Mouse (Mus musculus) hindlimb bud, embryonic 11.5 days (tissue): Measurements from ENCODE around the gene Polr3f.

Experiments used
- DNase-seq: peaks from one replicate; pipeline ENCODE4 v3.0.0-alpha.2; 2012; ENCODE audit warnings: low read depth, low spot score; ENCODE audit errors: extremely low spot score

Polr3f gene

DNA sequence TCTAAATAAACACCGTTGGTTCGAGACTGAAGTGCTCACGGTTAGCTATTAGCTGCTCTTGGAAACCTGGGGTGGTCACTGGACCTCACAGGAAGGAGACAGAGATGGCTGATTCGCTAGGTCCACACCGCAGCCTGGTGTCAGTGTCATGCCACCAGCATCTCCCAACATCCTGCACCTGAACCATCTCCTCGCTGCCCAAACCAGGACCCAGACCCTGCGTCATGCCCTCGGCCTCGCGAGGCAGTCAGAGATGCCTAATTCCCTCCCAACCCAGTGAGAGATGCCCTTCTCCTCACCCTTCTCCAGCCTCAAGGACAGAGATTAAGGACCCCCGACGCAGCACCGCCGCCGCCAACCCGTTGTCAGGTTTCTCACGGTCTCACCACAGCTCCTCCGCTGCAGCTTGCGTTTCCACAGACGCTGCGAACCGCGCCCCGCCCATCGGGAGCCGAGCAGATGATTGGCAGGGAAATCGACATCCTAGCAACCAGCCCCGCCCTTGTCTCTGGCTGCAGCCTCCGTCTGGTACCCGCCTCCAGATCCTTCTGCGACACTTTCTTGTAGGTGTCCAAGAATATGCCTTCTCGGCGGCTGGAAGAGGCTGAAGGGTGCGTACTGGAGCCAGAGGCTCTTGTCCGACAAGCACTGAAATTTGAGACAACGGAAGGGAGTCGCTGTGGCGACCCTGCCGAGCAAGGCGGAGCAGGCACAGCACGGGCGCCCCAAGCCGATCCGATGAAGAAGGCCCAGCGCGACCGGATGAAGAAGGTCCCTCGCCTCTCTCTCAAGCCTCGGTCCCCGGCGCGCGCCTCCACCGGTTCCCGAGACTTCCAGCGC lies at the start of gene Polr3f, which contains the start of gene Dzank1:
TSS of gene Polr3f (plus strand) at position 738 of the 840 bp plus-strand sequence.
TSS of gene Dzank1 (minus strand) at position 434 of the 840 bp plus-strand sequence.
- peak; percentile 91 for DNase-seq

DNA sequence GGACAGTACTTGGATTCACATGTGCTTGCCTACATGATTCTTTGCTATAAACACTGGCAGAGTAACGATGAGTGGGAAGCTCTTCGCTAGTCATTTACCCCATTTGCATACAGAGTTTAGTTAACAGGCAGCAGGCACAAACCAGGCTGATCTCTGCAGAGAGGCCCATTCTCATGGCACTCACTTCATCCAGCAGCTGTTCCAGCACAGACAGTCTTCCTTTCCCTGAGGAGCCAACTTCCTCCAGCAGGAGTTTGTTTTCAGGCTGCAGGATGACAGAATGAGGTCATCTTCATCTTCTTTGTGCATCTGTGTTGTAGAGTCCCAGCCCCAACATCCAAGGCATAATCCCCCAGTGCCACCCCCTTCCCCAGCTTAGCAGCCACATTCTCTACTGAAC lies 48.1 kb upstream of the Polr3f start:
- no peak for DNase-seq

DNA sequence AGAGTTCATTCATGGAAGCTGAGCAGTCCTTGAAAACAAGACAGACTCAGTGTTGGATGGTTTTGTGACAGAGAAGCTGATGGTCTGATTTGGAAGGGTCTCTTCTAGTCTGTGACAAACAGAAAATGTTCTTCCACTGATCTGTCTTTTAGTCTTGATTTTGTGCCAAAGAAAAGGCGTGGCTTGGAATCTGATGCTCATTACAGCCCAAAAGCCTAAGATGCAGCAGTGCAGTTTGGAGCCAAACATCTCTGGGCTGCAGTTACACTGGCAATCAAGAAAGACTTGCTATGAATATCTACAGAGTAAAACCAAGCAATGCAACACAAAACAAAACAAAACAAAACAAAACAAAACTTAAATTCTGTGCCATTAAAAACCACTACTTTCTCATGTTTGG lies 43.4 kb upstream of the Polr3f start:
- DNase-seq = no peak

DNA sequence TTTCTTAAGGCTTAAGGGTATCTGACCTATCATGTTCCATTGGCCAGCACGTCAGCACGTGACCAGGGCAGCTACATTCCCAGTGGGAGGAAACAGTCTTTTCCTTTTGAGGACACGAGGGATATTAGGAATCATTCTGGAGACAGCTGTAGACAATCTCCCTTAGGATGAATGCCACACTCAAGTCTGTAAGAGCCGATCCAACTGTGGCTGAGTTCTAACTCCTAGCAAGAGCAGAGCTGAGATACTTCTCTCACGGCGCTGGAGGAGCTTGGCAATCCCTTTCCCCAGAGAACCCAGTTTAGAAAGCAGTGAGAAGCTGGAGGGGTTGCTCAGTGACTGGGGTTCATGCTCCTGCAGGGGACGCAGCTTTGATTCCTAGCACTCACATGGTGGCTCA lies 42.1 kb upstream of the Polr3f start:
- DNase-seq = no peak

DNA sequence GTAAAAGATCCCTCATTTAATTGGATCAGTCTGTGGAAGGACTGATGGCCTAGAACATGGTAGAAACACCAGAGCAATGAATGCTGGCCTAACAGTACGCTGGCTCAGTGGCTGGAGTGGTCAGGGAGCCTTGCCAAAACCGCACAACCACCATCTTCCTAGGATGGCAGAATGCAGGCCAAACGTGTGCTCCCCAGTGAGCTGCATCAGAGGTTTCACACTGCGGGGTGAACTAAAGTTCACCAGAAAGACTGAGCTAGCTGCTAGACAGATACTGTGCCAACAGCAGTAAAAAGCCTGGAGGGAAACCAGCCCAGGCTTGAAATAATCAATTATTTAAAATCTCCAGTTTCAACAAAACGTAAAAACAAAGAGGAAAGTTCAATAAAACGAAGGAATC lies 40.0 kb upstream of the Polr3f start:
- no peak for DNase-seq

DNA sequence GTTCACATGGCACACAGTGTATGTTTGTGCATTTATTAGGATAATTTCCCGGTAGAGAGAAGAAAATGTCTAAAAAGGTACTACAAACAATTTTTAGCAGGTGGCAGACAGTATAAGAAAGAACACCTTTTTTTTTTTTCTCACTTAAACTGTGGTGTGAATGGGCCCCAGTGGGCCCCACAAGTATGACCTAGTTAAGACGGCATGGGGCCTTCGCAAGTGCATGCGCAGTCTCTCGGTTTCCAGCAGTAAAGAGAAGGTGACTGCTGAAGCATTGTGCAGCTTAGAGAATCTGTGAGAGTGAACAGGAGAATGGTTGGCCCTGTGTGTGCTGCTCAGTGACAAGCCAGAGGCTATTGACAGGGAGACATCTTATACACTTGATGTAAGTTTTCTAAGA lies 38.2 kb upstream of the Polr3f start:
- DNase-seq = no peak

DNA sequence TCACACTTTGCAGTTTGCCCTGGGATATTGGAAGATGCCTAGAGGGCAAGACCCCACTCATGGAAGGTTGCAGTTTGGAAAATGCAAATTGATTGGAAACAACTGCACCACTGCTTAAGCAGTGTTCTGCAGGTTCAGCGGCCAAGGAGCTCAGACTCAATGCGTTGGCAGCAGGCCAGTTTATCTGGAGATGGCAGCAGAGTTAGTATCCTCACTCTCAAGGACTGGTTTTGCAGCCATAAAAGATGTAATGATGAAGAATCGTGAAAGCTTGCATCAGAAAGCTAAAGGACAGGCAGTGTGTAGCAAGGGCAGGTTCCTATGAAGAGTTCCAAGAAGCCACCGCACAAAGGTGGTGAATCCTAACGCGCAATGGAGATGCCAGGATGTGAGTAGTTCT lies 25.4 kb upstream of the Polr3f start:
- DNase-seq = no peak

DNA sequence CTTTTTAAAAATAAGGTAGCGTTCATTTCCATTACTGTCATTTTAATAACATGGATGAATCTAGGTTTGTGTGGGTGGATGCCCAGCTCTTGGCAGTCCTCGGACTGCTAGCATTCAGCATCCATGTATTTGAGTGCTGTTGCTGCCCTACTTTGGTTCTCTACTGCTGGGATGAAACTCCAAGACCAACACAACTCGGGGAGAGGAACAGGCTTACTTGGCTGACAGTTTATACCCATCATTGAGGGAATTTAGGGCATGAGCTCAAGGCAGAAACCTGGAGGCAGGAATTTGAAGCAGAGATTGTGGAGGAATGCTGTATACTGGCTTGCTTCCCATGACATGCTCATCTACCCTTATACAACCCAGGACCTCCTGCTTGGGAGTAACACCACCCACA lies 12.9 kb upstream of the Polr3f start:
- no peak for DNase-seq

DNA sequence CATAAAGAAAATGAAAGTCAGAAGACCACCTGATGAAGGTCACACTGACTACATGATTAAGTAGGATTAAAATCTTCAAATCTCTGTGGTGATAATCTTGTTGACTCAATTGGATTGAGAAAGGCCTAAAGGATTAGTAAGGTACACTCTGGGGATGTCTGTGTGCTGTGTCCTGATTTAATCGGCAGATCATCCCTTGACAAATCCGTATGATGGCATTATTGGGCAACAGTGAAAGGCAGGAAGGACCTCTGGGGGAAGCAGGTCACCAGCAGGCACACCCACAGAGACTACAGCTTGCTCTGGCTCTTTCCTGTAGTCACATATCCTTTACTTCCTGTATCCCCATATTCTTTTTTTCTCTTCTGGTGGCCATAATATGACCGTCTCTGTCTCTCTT lies 7.7 kb upstream of the Polr3f start:
- DNase-seq = no peak

DNA sequence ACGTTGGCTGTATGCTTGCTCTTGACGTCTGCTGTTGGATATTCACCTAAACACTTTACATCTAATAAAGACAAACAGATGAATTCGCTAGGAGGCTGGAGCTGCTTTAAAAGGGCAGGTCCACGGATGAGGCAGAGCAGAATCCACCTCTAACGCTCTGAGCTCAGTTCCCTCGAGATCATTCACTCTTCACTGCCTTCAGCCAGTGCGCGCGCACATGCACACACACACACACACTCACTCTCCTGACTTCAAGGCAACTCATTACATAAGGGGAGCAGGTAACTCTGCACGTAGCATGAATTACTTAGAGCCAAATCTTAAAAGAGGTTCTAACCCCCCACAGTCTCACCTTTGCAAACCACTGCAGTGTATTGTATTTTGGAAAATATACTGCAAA lies 1.7 kb upstream of the Polr3f start:
- DNase-seq = no peak

DNA sequence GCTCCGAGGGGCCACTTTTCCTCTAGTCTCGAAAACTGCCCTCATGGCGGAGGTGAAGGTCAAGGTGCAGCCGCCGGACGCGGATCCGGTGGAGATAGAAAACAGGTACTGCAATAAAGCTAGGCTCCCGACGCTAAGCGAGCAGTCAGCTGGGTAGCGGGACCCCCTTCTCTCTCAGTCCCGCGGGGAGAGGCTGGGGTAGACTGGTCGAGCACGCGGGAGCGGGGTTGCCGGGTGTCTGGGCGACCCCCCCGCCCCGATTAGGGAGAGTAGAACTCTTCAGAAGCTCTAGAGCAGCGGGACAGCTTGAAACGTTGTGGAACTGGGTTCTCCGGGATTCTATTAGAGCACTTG lies 280 bp downstream of the Polr3f start:
- no peak for DNase-seq

DNA sequence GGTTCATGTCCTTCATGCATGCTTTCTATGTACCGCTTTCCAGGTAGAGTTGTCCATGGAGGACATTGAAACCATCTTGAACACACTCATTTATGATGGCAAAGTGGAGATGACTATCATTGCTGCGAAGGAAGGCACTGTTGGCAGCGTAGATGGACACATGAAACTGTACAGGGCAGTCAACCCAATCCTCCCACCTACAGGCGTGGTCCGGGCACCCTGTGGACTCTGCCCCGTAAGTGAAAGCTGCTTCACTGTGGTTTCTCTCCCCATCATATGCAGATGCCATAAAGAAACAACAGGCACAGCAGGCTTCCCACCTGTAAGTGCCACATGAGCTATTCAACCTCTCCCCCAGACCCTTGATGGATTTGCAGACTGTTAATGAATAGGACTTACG lies 9.6 kb downstream of the Polr3f start:
- no peak for DNase-seq

DNA sequence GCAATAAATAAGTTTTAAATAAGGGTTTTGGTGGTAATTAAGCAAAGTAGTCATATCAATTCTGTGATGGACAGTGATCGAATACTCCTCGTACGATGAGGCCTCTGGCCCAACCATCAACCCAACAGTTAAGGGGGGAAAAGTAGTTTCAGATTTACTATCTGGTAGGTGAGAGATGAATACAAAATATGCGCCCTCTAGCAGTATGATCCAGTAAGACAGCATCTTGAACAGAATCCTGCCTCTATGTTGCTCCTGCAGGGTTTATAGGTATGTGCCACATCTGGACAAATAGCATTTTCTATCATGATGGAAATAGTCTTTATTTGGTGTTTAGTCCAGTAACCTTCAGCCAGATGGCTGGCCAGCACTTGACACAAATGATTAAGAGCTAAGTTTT lies 13.7 kb downstream of the Polr3f start:
- no peak for DNase-seq

DNA sequence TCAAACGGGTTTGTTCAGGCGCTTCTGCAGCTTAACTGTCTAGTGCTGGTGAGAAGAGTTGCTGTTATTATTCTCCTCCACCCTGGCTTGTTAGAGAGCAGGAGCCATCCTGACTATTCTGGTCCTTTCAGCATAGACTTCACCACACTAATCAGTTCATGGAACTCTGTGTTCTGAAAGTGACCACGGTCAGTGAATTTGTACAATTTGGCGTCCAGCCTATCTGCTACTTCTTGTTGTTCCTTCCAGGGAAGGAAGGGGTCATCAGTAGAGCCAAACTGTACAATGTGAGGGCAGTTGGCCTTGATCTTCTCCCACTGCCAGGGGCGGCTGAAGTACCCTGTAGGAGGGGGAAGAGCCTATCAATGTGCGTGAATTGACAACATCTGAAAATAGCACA lies 16.2 kb downstream of the Polr3f start:
- no peak for DNase-seq

DNA sequence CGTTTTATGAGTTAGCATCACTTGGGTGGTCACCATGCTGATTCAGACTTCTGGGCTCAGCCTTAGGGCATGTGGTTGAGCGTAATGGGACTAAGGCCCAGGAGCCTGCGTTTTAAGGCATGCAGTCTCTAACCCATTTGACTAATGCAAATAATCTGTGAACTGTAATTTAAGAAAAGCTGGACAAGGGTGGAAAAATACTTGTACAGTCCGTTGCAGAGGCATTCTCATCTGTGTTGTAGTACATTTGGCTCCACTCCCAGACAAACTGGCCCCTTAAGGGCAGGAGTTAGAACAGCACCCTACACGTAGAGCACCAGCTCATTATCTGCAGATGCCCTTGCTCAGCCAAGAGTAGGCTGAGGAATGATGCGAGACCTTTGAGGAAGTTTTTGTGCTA lies 17.1 kb downstream of the Polr3f start:
- DNase-seq = no peak

DNA sequence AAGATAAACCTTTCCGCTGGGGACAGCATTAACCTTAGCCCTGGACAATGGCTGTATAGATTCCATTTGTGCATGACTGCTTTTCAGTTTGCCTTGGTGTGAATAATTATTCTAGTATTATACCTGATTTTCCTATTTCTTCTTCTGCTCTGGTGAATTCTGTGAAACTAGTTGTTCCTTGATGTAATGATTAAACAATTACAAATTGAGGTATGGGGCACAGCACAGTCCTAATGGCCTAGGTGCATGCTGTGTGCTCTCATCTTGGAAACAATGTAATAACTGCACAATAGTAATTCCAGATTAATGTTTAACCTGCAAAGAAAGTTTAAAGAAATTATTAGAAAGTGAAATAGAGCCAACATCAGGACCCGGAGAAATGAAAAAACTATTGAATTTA lies 17.5 kb downstream of the Polr3f start:
- no peak for DNase-seq

DNA sequence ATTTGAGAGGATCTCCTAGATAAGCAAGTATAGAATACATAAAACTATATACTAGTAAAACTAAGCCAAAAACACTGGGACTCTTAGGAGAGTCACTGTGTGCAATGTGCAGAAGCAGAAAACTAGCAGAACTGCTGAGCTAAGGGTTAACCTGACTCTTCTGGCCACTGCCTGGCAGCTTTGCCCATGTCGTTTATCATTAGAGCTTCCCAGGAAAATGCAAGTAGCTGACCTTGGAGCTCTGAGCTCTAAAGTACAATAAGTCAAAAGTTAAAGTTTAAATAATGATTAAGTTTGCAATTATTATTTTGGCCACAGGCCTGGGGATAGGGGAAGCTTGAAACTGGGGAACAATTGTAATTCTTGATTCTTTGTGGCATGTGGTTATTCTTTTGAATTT lies 18.0 kb downstream of the Polr3f start:
- no peak for DNase-seq

DNA sequence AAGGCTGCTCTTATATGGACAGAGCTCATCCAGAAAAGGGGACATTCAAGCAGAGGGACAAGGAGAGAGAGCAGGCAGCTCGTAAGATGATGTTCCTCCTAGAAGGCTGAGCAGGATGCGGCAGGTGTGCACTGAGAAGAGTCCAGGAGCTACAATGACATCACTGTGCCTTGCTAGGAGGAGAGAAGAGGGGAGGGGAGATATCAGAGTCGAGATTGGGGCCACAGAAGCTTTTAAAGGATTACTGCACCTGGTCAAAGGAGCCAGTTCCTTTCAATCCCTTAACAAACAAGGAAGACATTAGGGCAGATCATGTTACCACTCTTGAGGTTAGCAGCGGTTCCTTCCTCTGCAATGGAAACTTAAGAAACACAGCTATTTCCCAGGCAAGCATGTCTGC lies 20.0 kb downstream of the Polr3f start:
- no peak for DNase-seq

DNA sequence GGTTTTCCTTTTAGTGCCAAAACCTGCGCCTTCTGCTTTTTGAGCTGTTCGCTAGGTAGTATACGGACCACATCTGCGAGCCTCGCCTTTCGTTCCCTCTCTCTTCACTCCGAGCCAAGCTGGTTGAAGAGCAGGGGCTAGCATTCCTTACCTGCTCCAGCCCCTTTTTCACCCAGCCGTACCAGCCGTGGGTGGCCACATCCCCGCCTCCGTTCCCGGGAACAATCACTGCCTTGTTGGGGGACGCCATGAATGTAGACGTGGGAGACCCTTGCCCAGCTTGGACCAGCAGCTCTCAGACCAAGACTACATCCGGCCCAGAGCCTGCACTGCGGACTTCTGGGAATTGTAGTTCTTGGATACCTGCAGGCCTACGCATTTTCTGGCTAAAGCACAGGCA lies 23.0 kb downstream of the Polr3f start, which contains the start of gene Rbbp9:
TSS of gene Rbbp9 (minus strand) at position 341 of the 400 bp plus-strand sequence.
- peak; percentile 73 for DNase-seq

DNA sequence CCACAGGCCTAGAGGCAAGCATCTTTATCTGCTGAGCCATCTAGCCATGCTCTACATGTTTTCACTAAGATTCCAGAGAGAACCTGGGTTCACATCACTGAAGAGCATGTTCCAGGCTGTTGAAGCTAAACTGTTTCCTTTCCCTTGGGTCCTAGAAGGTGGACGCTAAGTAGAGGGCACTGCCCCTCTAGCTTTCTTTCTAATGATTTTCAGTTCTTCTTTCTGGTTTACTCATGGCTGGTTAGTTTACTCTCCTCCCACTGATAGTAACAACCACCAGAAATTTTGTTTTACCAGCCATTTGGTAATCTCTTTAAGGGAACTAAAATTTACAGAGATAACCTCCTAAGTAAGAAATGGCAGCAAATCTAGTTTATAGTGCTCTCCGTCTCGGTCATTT lies 26.4 kb downstream of the Polr3f start:
- no peak for DNase-seq

DNA sequence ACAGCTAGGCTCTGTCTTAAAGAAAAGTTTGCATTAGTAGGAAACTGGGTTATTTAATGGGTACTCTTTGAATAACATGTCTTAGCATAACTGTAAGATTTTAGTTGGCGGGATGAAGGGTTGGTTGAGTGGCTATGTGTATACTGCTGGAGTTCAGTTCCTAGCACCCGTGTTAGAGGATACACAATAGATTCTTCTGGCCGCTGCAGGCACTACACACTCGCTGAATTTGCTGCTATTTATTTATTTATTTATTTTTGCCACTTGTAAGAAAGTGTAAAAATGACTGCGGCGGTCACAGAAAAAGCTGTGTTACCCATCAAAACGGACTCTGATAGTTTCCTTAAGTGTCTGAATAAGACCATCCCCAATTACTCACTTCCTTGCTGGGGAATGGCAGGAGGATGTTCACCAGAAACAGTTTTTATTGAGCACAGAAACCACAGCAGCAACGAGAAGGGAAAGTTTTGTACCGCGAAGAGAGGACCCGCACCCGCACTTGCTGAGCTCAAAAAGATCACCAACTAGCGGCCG lies 27.8 kb downstream of the Polr3f start:
- DNase-seq = peak; percentile 12

DNA sequence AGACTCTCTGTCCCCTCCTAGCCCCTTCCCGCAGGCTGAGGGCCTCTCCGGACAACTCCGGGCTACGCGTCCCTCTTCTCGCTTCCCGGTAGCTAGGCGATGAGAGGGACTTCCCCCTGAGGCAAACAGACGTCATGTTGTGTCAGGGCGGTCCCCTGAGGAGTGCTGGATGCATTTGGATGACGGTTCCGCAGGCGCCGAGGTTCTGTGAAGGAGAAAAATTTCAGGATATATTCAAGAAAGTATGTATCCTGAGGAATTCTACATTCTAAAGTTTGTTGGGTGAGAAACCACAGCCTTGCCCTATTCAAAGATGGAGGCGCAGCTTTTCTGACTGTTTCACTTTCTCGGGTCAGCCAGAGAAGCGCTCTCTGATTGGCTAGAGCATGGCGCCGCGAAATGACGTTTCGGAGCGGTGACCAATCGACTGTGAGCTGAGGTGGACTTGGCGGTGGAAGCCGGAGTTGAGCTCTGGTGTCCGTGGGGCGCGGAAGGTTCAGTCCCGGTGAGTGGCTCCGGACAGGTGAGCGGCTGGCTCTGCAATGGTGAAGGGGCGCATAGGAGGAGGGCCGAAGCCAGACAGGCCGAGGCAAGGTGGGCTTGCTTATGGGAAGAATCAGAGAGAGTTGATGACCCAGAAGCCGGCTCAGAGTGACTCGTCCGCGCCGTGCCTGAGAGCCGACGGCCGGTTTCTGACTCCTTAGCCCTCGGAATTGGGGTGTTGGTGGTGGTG lies 28.5 kb downstream of the Polr3f start, which contains the start of gene Sec23b:
TSS of gene Sec23b (plus strand) at position 410 of the 733 bp plus-strand sequence.
- peak; percentile 95 for DNase-seq
